Mouse (Mus musculus) left cerebral cortex, adult 9 months (tissue): Measurements from ENCODE around the gene Ust.

Source experiments
- DNase-seq, 2 experiments: peaks; one replicate each; pipeline ENCODE4 v3.0.0; 2022; ENCODE audit warnings: low spot score in 2 of 2

Ust gene

GRCm38 (mm10) chr10:8224641-8225040, 294.0 kb downstream of the Ust start:
- DNase-seq: no peak

GRCm38 (mm10) chr10:8224046-8224445, 294.6 kb downstream of the Ust start:
- no peak for DNase-seq

GRCm38 (mm10) chr10:8216946-8217345, 301.7 kb downstream of the Ust start:
- DNase-seq: no peak

GRCm38 (mm10) chr10:8215181-8215580, 303.4 kb downstream of the Ust start:
- DNase-seq: no peak

GRCm38 (mm10) chr10:8213906-8214421, 304.7 kb downstream of the Ust start:
- no peak for DNase-seq

GRCm38 (mm10) chr10:8213266-8213905, 305.2 kb downstream of the Ust start:
- no peak for DNase-seq

GRCm38 (mm10) chr10:8212611-8213226, 305.9 kb downstream of the Ust start:
- no peak for DNase-seq

GRCm38 (mm10) chr10:8211694-8212093, 306.9 kb downstream of the Ust start:
- no peak for DNase-seq

GRCm38 (mm10) chr10:8210366-8210765, 308.3 kb downstream of the Ust start:
- no peak for DNase-seq

GRCm38 (mm10) chr10:8207358-8207757, 311.3 kb downstream of the Ust start:
- DNase-seq: no peak

- no peak for DNase-seq
Measured at GRCm38 (mm10) chr10:8203681-8204080, 314.9 kb downstream of the Ust start.

- no peak for DNase-seq
Measured at GRCm38 (mm10) chr10:8199816-8200215, 318.8 kb downstream of the Ust start.

GRCm38 (mm10) chr10:8199026-8199756, 319.4 kb downstream of the Ust start:
- no peak for DNase-seq

GRCm38 (mm10) chr10:8197661-8198060, 321.0 kb downstream of the Ust start:
- DNase-seq: no peak

- peak; percentile 44 to 89 for DNase-seq
Measured at GRCm38 (mm10) chr10:8196300-8196699, 322.3 kb downstream of the Ust start.

GRCm38 (mm10) chr10:8195730-8196129, 322.9 kb downstream of the Ust start:
- DNase-seq: no peak

- no peak for DNase-seq
Measured at GRCm38 (mm10) chr10:8189331-8189981, 329.2 kb downstream of the Ust start.

GRCm38 (mm10) chr10:8185586-8185985, 333.0 kb downstream of the Ust start:
- DNase-seq: no peak

GRCm38 (mm10) chr10:8184711-8185110, 333.9 kb downstream of the Ust start:
- no peak for DNase-seq

GRCm38 (mm10) chr10:8183171-8183570, 335.5 kb downstream of the Ust start:
- no peak for DNase-seq

GRCm38 (mm10) chr10:8181596-8182185, 336.9 kb downstream of the Ust start:
- no peak for DNase-seq

- no peak for DNase-seq
Measured at GRCm38 (mm10) chr10:8177618-8178017, 341.0 kb downstream of the Ust start.
